Mouse (Mus musculus) small intestine, adult 2 months (tissue): ENCODE data around the gene Snrnp200.

ENCODE experiments used
- CTCF ChIP-seq: fragments of 200-500 bp; IDR thresholded peaks from 2 replicates; pipeline ENCODE4 v1.5.1; 2012; ENCODE audit warnings: low read depth, mild to moderate bottlenecking, control low read depth, inconsistent platforms, low read length, moderate library complexity, mixed read lengths; ENCODE audit not compliant: insufficient replicate concordance, insufficient read length; ENCODE audit errors: extremely low read depth
- POLR2A ChIP-seq: fragments of 200-500 bp; IDR thresholded peaks from 2 replicates; pipeline ENCODE4 v1.6.1; 2012; ENCODE audit warnings: low read depth, mild to moderate bottlenecking, control low read depth, inconsistent platforms, low read length, moderate library complexity

- no peak for TF ChIP-seq POLR2A
- TF ChIP-seq CTCF: no peak
Observed at GRCm38 (mm10) chr2:127248334-127249004, 40.3 kb downstream of the Snrnp200 start.
